Mouse (Mus musculus): ENCODE results near the gene Wdr86. TPM values are rescaled to one million over a fixed set of nuclear protein-coding genes. Genes with fewer than 3 reads are reported as not detected.

Gene Wdr86
- 37.5 and 59.4 TPM in 2 replicates for polyA plus RNA-seq (2012; rRNA removed)
- polyA plus RNA-seq (2014; fragmentation: Nextera tagmentation; extraction: Ambion mirVana), result 25.4 and 32.0 TPM in 2 replicates

DNA sequence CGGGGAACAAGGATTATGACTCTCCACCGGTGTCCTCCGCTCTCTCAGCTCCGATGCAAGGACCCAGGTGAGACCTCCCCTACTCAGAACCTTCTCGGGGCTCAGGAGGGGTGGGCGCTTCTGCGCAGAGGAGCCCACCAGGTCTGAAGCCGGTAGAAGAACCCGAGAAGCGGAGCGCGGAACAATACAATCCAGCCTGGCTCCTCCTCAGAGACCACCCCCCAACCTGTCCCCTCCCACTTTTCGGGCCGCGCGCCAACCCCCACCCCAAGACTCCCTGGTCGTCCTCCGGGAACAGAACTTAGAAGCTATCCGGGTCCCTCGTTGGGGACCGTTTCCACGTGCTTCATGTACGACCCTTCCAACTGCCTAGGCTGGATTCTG lies at the start of gene Wdr86:
Gene Wdr86, minus strand, starts transcription at position 240 of the 384 bp plus-strand sequence.
- H3K27me3 ChIP-seq (ENCODE audit: control insufficient read depth, insufficient read depth, low read length), result no peaks in the 10 kb centered on the region
- peak within 1 kb of the TSS; percentile 91 for H3K4me2 ChIP-seq (replicated peaks; ENCODE audit: low read depth, low read length, severe bottlenecking)
- DNase-seq (ENCODE audit: low spot score), result peak; percentile 62
- TF ChIP-seq POLR2A (IDR thresholded peaks at IDR 0.05; ENCODE audit: borderline replicate concordance, extremely low read depth, insufficient read depth, insufficient read length), result no peak
- H3K36me3 ChIP-seq (ENCODE audit: control insufficient read depth, insufficient read depth, low read length), result no peaks in the 10 kb centered on the region
- H3K27ac ChIP-seq (replicated peaks; ENCODE audit: low read depth, low read length), result peak within 1 kb of the TSS; percentile 65
- peak within 1 kb of the TSS; percentile 82 for H3K9ac ChIP-seq (ENCODE audit: low read depth, low read length, severe bottlenecking)
- H3K4me1 ChIP-seq (ENCODE audit: control insufficient read depth, insufficient read depth, low read length), result peaks cover 28% of the 10 kb centered on the region
- no peaks in the 10 kb centered on the region for H3K9me3 ChIP-seq (ENCODE audit: control insufficient read depth, low read length)
- WGBS, result under 1% methylated on average over 22 of the region's 23 CpGs
- peak; percentile 70 for ATAC-seq (ENCODE audit: low FRiP score, low read depth)
- peak within 1 kb of the TSS; percentile 73 for H3K4me3 ChIP-seq (replicated peaks; ENCODE audit: low read length)

DNA sequence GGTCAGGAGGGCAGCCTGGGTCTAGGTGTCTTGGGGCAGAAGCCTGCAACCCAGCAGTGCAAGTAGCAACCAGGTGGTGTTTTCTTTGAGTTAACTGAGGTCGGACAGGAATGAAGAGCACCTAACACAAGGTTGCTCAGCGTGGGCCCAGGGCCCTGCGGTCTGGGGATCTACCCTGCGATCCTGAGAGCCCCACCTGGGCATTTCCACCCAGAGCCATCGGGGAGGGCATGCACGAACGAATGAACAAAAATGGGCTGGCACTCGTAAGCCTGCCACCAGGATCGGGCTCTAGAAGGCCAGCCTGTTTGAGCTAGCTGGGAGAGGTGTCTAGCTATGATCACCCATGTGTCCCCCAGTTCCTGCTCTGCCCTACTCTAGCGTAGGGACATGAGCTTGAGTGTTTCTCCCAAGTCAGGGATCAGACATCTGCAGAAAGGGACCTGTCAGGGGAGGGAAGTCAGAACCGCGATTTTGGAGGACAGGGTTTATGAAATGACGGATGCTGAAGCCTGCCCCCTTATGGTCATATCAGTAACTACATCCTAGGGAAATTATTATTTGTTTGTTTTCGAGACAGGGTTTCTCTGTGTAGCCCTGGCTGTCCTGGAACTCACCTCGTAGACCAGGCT lies 49.5 kb upstream of the Wdr86 start:
- no peak overlapping the region for H3K9ac ChIP-seq (ENCODE audit: low read depth, low read length, severe bottlenecking)
- ATAC-seq (ENCODE audit: low FRiP score, low read depth) (no peak), DNase-seq (ENCODE audit: low spot score) (peak; percentile 34)
- peaks cover 8% of the 10 kb centered on the region for H3K9me3 ChIP-seq (ENCODE audit: control insufficient read depth, low read length)
- 46% methylated on average over 13 of the region's 15 CpGs for WGBS
- H3K36me3 ChIP-seq (ENCODE audit: control insufficient read depth, insufficient read depth, low read length), result no peaks in the 10 kb centered on the region
- no peak for TF ChIP-seq POLR2A (IDR thresholded peaks at IDR 0.05; ENCODE audit: borderline replicate concordance, extremely low read depth, insufficient read depth, insufficient read length)
- H3K27me3 ChIP-seq (ENCODE audit: control insufficient read depth, insufficient read depth, low read length), result no peaks in the 10 kb centered on the region
- H3K4me1 ChIP-seq (ENCODE audit: control insufficient read depth, insufficient read depth, low read length), result peaks cover 3% of the 10 kb centered on the region; the same call in 1 of the 2 replicates
- no peak overlapping the region for H3K4me2 ChIP-seq (replicated peaks; ENCODE audit: low read depth, low read length, severe bottlenecking)
- no peak overlapping the region for H3K4me3 ChIP-seq (replicated peaks; ENCODE audit: low read length)
- no peak overlapping the region for H3K27ac ChIP-seq (replicated peaks; ENCODE audit: low read depth, low read length)

GRCm38 (mm10) chr5:24779321-24779720 lies 48.8 kb upstream of the Wdr86 start:
- Histone ChIP-seq H3K27me3 (ENCODE audit: control insufficient read depth, insufficient read depth, low read length) (no peaks in the 10 kb centered on the region), H3K4me3 (replicated peaks; ENCODE audit: low read length) (no peak overlapping the region), H3K9me3 (ENCODE audit: control insufficient read depth, low read length) (peaks cover 4% of the 10 kb centered on the region; the same call in 1 of the 2 replicates), H3K4me2 (replicated peaks; ENCODE audit: low read depth, low read length, severe bottlenecking) (no peak overlapping the region), H3K36me3 (ENCODE audit: control insufficient read depth, insufficient read depth, low read length) (no peaks in the 10 kb centered on the region), H3K4me1 (ENCODE audit: control insufficient read depth, insufficient read depth, low read length) (peaks cover 3% of the 10 kb centered on the region; the same call in 1 of the 2 replicates), H3K27ac (replicated peaks; ENCODE audit: low read depth, low read length) (no peak overlapping the region), H3K9ac (ENCODE audit: low read depth, low read length, severe bottlenecking) (no peak overlapping the region)
- ATAC-seq (ENCODE audit: low FRiP score, low read depth) (no peak), DNase-seq (ENCODE audit: low spot score) (no peak)
- TF ChIP-seq POLR2A (IDR thresholded peaks at IDR 0.05; ENCODE audit: borderline replicate concordance, extremely low read depth, insufficient read depth, insufficient read length), result no peak

- 57% methylated on average over 13 of the region's 13 CpGs for WGBS
These were observed 48.3 kb upstream of the Wdr86 start for GRCm38 (mm10) chr5:24778843-24779140.

DNA sequence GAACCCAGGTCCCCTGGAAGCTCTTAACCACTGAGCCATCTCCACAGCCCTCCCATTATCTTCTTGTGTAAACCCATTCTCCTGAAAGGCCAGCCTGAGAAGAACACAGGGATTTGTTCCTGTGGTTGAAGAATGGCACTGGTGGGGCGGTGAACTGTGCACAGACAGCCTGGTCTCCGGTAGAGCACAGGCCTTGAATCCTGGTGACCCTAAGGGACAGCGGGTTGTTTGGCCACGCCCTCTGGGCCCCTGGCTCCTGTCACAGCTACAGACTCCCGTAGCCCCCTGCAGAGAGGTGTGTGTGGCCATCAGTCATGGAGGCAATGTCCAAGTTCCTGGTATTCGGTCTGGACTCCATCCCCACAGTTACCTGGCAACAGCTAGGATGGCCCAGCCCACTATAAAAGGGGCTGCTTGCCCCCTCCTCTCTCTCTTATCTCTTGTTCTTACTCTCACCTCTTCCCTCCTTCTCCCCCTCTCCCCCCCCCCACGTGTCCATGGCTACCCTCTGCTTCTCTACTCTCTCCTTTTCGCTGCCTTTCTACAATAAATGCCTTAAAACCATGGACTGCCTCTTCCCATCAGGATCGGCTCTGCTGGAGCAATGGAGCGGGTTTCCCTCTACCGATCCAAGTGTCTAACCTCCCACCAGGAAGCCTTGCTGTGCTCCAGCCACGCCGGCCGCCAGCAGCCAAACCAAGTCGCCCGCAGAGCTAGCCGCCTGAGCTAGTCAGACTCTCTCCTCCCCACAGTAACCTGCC lies 47.7 kb upstream of the Wdr86 start:
- no peaks in the 10 kb centered on the region for H3K36me3 ChIP-seq (ENCODE audit: control insufficient read depth, insufficient read depth, low read length)
- no peak for DNase-seq (ENCODE audit: low spot score)
- no peak for TF ChIP-seq POLR2A (IDR thresholded peaks at IDR 0.05; ENCODE audit: borderline replicate concordance, extremely low read depth, insufficient read depth, insufficient read length)
- 0 out of 2 replicates have a peak overlapping the region, but pooled peaks have one; percentile 44 for H3K9ac ChIP-seq (ENCODE audit: low read depth, low read length, severe bottlenecking)
- ATAC-seq (ENCODE audit: low FRiP score, low read depth), result no peak
- peaks cover 3% of the 10 kb centered on the region; the same call in 1 of the 2 replicates for H3K4me1 ChIP-seq (ENCODE audit: control insufficient read depth, insufficient read depth, low read length)
- H3K27me3 ChIP-seq (ENCODE audit: control insufficient read depth, insufficient read depth, low read length), result no peaks in the 10 kb centered on the region
- no peak overlapping the region for H3K4me3 ChIP-seq (replicated peaks; ENCODE audit: low read length)
- no peak overlapping the region for H3K27ac ChIP-seq (replicated peaks; ENCODE audit: low read depth, low read length)
- WGBS, result 29% methylated on average over 17 of the region's 17 CpGs
- no peaks in the 10 kb centered on the region for H3K9me3 ChIP-seq (ENCODE audit: control insufficient read depth, low read length)
- no peak overlapping the region for H3K4me2 ChIP-seq (replicated peaks; ENCODE audit: low read depth, low read length, severe bottlenecking)

More at GRCm38 (mm10) chr5:24778843-24779140, 48.3 kb upstream of the Wdr86 start:
- no peaks in the 10 kb centered on the region for H3K36me3 ChIP-seq (ENCODE audit: control insufficient read depth, insufficient read depth, low read length)
- ATAC-seq (ENCODE audit: low FRiP score, low read depth) (no peak), DNase-seq (ENCODE audit: low spot score) (no peak)
- H3K4me2 ChIP-seq (replicated peaks; ENCODE audit: low read depth, low read length, severe bottlenecking), result no peak overlapping the region
- H3K9me3 ChIP-seq (ENCODE audit: control insufficient read depth, low read length), result no peaks in the 10 kb centered on the region
- no peak overlapping the region for H3K27ac ChIP-seq (replicated peaks; ENCODE audit: low read depth, low read length)
- 0 out of 2 replicates have a peak overlapping the region, but pooled peaks have one; percentile 44 for H3K9ac ChIP-seq (ENCODE audit: low read depth, low read length, severe bottlenecking)
- H3K4me1 ChIP-seq (ENCODE audit: control insufficient read depth, insufficient read depth, low read length), result peaks cover 3% of the 10 kb centered on the region; the same call in 1 of the 2 replicates
- no peak for TF ChIP-seq POLR2A (IDR thresholded peaks at IDR 0.05; ENCODE audit: borderline replicate concordance, extremely low read depth, insufficient read depth, insufficient read length)
- no peak overlapping the region for H3K4me3 ChIP-seq (replicated peaks; ENCODE audit: low read length)
- H3K27me3 ChIP-seq (ENCODE audit: control insufficient read depth, insufficient read depth, low read length), result no peaks in the 10 kb centered on the region
